Comparison of ENCODE assay signal across 26 mouse cellular contexts in genomic region chr12:109115707-109116106, GRCm38 (mm10). TPM values are rescaled to one million over a fixed set of nuclear protein-coding genes. Genes with fewer than 3 reads are reported as not detected.
"Had no signal": no experiment of that assay in that cellular context is flagged by ENCODE, and none has a peak within 500 bp of the region (broad histone marks: within the 10 kb centered on the region; RNA-seq: fewer than 3 reads in every experiment).

No protein-coding gene starts in this region.

- DNase-seq: kidney, adult 11 months; kidney, adult 8-10 months; kidney, postnatal 10 days; kidney, postnatal 36 days; layer of hippocampus, postnatal 36 days; liver; liver, postnatal 0 days; lung, postnatal 14 days; lung, postnatal 4 days; right cerebral cortex, adult 18-20 months; right cerebral cortex, postnatal 14 days; right cerebral cortex, postnatal 4 days; thymus, postnatal 25 days had no signal

- H3K36me3 ChIP-seq: intestine, embryonic 15.5 days; kidney, embryonic 15.5 days; limb, embryonic 10.5 days; limb, embryonic 13.5 days; lung, embryonic 15.5 days; midbrain, embryonic 15.5 days; neural tube, embryonic 12.5 days; neural tube, embryonic 15.5 days; stomach, embryonic 15.5 days had no signal

- H3K4me3 ChIP-seq: intestine, embryonic 15.5 days; kidney, embryonic 15.5 days; left cerebral cortex, adult 2 months; limb, embryonic 10.5 days; limb, embryonic 13.5 days; lung, embryonic 15.5 days; midbrain, embryonic 15.5 days; neural tube, embryonic 12.5 days; neural tube, embryonic 15.5 days; stomach, embryonic 15.5 days had no signal

- H3K27me3 ChIP-seq: intestine, embryonic 15.5 days; kidney, embryonic 15.5 days; limb, embryonic 13.5 days; lung, embryonic 15.5 days; midbrain, embryonic 15.5 days; neural tube, embryonic 12.5 days; neural tube, embryonic 15.5 days; stomach, embryonic 15.5 days had no signal

- H3K9ac ChIP-seq: intestine, embryonic 15.5 days; kidney, embryonic 15.5 days; limb, embryonic 13.5 days; liver, embryonic 14.5 days; liver, postnatal 0 days; lung, embryonic 15.5 days; midbrain, embryonic 15.5 days; neural tube, embryonic 12.5 days; neural tube, embryonic 15.5 days; stomach, embryonic 15.5 days had no signal

- H3K9me3 ChIP-seq: intestine, embryonic 15.5 days; kidney, embryonic 15.5 days; limb, embryonic 10.5 days; limb, embryonic 13.5 days; lung, embryonic 15.5 days; midbrain, embryonic 15.5 days; neural tube, embryonic 12.5 days; neural tube, embryonic 15.5 days; stomach, embryonic 15.5 days had no signal

- ATAC-seq: intestine, embryonic 15.5 days; liver, postnatal 0 days; midbrain, embryonic 15.5 days had no signal

- H3K4me2 ChIP-seq: intestine, embryonic 15.5 days; kidney, embryonic 15.5 days; limb, embryonic 13.5 days; lung, embryonic 15.5 days; midbrain, embryonic 11.5 days; midbrain, embryonic 15.5 days; neural tube, embryonic 12.5 days; neural tube, embryonic 15.5 days; stomach, embryonic 15.5 days had no signal

- H3K27ac ChIP-seq: intestine, embryonic 15.5 days; kidney, embryonic 15.5 days; left cerebral cortex, adult 2 months; limb, embryonic 10.5 days; limb, embryonic 13.5 days; liver, embryonic 14.5 days; lung, embryonic 15.5 days; midbrain, embryonic 15.5 days; neural tube, embryonic 12.5 days; neural tube, embryonic 15.5 days; stomach, embryonic 15.5 days had no signal

- H3K4me1 ChIP-seq: intestine, embryonic 15.5 days had no signal

RNA-seq across cellular contexts. Expression of gene Begain, which starts 47.7 kb away (rescaled TPM):
- total RNA-seq: megakaryocyte-erythroid progenitor cell, adult 5-6 weeks had no signal
